Mouse (Mus musculus): Measurements from ENCODE around the gene Pth1r. TPM values are rescaled to one million over a fixed set of nuclear protein-coding genes. Genes with fewer than 3 reads are reported as not detected.

The Pth1r gene
- polyA plus RNA-seq, 1 experiment from 2014 or later, result 97.8 TPM

DNA sequence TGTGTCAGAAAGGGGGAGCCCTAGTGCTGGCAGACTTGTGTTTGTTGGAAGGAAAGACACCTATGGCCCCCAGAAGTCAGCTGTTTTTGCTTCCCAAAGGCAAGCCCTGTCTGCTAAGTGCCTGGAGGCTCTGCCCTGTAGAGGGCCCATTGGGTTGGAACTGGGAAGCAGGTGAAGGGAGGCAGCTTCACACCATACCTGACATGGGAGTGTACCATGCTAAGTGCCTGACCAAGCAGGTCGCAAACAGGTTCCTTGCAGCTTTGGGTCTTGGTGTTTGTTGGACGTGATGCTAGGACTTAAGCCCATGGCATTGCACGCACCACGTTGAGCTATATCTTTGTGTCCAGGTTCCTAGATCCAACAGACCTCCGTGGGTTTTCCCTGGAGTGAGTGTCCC, 50.5 kb downstream of the Pth1r start:
- ATAC-seq (ENCODE audit: insufficient read depth) (no peak), DNase-seq (no peak)
- Histone ChIP-seq H3K9me3 (ENCODE audit: low read depth, low read length) (no peaks in the 10 kb centered on the region), H3K27ac (ENCODE audit: low read depth) (no peak overlapping the region), H3K27me3 (ENCODE audit: insufficient read depth, low read length) (no peaks in the 10 kb centered on the region), H3K9ac (no peak overlapping the region), H3K4me3 (ENCODE audit: low read depth, low read length) (no peak overlapping the region), H3K4me2 (no peak overlapping the region), H3K4me1 (ENCODE audit: insufficient read depth) (no peaks in the 10 kb centered on the region), H3K36me3 (ENCODE audit: insufficient read depth) (peaks cover 21% of the 10 kb centered on the region; the same call in 1 of the 2 replicates)
- WGBS, result 91% methylated on average over 5 of the region's 5 CpGs
- TF ChIP-seq CTCF (IDR thresholded peaks at IDR 0.05; ENCODE audit: low read depth), result no peak

DNA sequence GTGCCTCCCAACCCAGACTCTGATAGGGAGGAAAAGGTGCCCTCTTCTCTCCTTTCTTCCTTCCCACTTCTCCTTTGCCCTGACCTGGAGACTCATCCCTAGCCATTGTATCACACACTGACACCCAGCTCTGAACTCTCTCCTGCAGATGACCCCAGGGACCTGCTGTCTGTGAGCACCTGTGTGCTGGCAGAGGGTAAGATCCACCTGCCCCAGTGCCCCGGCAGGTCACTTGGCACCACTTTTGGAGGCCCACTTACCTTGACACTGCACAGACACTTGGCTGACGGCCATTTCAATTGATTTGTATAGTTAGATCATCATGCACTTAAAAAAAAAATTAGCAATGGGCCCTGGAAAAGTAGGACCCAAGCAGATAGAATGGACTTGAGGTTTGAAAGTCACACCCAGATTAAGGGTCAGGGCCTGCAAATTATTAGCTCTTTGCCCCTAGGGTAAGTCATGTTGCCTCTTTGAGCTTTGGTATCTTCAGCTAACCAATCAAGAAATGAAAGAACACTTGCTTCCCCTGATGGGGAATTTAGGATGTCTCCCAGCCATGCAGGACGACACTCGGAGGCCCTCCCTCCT, 51.7 kb downstream of the Pth1r start:
- Histone ChIP-seq H3K4me2 (no peak overlapping the region), H3K9ac (no peak overlapping the region), H3K27me3 (ENCODE audit: insufficient read depth, low read length) (no peaks in the 10 kb centered on the region), H3K4me3 (ENCODE audit: low read depth, low read length) (no peak overlapping the region), H3K27ac (ENCODE audit: low read depth) (no peak overlapping the region), H3K4me1 (ENCODE audit: insufficient read depth) (no peaks in the 10 kb centered on the region), H3K36me3 (ENCODE audit: insufficient read depth) (peaks cover 21% of the 10 kb centered on the region; the same call in 1 of the 2 replicates), H3K9me3 (ENCODE audit: low read depth, low read length) (no peaks in the 10 kb centered on the region)
- WGBS, result 78% methylated on average over 4 of the region's 4 CpGs
- TF ChIP-seq CTCF (IDR thresholded peaks at IDR 0.05; ENCODE audit: low read depth), result no peak
- ATAC-seq (ENCODE audit: insufficient read depth) (no peak), DNase-seq (no peak)

DNA sequence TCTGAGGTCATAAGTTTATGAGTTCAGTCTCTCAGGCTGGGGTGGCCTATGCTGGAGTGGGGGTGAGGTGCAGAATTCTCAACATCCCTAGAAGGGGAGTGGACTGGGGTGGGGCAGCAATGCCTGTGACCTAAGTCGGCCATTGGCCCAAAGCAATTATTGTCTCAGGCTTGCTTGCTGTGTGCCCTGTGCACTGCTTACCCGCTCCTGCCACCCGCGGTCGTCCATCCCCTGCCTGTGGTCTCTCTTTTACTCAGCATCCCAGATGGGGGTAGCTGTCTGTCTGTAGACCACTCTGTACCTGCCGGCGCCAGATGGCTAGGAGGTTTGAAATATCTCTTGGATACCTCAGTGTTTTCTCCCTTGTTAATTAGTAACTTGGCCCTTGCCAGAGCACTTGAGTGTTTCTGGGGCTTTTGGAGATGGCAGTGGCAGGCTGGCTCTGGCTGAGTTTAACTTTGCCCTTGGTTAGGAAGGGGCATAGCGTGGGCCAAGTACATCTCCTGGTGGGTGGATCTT, 57.6 kb downstream of the Pth1r start:
- H3K4me2 ChIP-seq, result peak overlapping the region; percentile 1; the same call in 1 of the 2 replicates
- no peaks in the 10 kb centered on the region for H3K27me3 ChIP-seq (ENCODE audit: insufficient read depth, low read length)
- H3K27ac ChIP-seq (ENCODE audit: low read depth), result peak overlapping the region; percentile 47
- H3K4me3 ChIP-seq (ENCODE audit: low read depth, low read length), result no peak overlapping the region
- no peaks in the 10 kb centered on the region for H3K4me1 ChIP-seq (ENCODE audit: insufficient read depth)
- no peak overlapping the region for H3K9ac ChIP-seq
- WGBS, result 68% methylated on average over 8 of the region's 8 CpGs
- ATAC-seq (ENCODE audit: insufficient read depth), result peak; percentile 45; the same call in 1 of the 2 replicates
- H3K9me3 ChIP-seq (ENCODE audit: low read depth, low read length), result no peaks in the 10 kb centered on the region
- peak; percentile 44 for DNase-seq
- peaks cover 8% of the 10 kb centered on the region; the same call in 1 of the 2 replicates for H3K36me3 ChIP-seq (ENCODE audit: insufficient read depth)
- no peak for TF ChIP-seq CTCF (IDR thresholded peaks at IDR 0.05; ENCODE audit: low read depth)

DNA sequence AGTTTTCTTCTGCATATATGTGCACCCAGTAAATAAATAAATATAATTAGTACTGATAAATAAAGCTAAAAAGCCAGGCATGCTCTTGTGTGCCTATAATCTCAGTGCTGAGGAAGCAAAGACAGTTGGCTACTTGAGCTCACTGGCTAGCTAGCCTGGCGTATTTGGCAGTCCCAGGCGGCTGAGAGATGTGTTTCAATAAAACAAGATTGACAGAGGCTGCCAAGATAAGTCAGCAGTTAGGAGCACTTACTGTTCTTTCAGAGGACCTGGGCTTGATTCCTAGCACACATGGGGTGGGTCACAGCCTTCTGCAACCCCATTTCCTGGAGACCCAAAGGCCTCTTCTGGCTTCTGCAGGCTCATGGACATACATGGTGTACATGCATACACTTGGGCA, 59.1 kb downstream of the Pth1r start:
- Histone ChIP-seq H3K9me3 (ENCODE audit: low read depth, low read length) (no peaks in the 10 kb centered on the region), H3K27ac (ENCODE audit: low read depth) (no peak overlapping the region), H3K27me3 (ENCODE audit: insufficient read depth, low read length) (no peaks in the 10 kb centered on the region), H3K4me3 (ENCODE audit: low read depth, low read length) (no peak overlapping the region), H3K4me2 (no peak overlapping the region), H3K36me3 (ENCODE audit: insufficient read depth) (no peaks in the 10 kb centered on the region), H3K9ac (no peak overlapping the region), H3K4me1 (ENCODE audit: insufficient read depth) (peaks cover 4% of the 10 kb centered on the region; the same call in 1 of the 2 replicates)
- DNase-seq (no peak), ATAC-seq (ENCODE audit: insufficient read depth) (no peak)
- no peak for TF ChIP-seq CTCF (IDR thresholded peaks at IDR 0.05; ENCODE audit: low read depth)
- 82% methylated on average over 2 of the region's 2 CpGs for WGBS

DNA sequence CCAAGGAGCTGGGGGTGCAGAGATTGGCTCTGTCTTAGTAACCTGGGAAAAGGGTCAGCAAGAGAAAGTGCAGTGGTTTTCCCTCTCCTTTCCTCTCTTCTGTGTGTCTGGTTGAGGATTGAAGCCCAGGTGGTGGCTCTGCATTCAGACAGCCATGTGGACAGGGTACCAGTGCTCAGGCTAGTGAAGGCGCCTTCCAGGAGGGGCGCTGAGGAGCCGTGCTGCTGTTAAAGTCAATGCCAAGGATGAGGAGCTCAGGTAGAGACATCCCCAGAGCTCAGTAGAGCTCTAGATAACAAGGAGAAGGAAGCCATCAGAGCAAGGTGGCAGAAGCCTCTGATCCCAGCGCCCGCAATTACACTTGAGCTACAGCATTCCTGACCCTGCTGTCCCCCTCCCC, 59.9 kb downstream of the Pth1r start:
- DNase-seq (no peak), ATAC-seq (ENCODE audit: insufficient read depth) (no peak)
- Histone ChIP-seq H3K27me3 (ENCODE audit: insufficient read depth, low read length) (no peaks in the 10 kb centered on the region), H3K9ac (no peak overlapping the region), H3K4me1 (ENCODE audit: insufficient read depth) (peaks cover 4% of the 10 kb centered on the region; the same call in 1 of the 2 replicates), H3K9me3 (ENCODE audit: low read depth, low read length) (no peaks in the 10 kb centered on the region), H3K36me3 (ENCODE audit: insufficient read depth) (no peaks in the 10 kb centered on the region), H3K27ac (ENCODE audit: low read depth) (no peak overlapping the region), H3K4me3 (ENCODE audit: low read depth, low read length) (no peak overlapping the region), H3K4me2 (no peak overlapping the region)
- WGBS, result 43% methylated on average over 5 of the region's 5 CpGs
- 0 out of 2 replicates have a peak, but pooled peaks have one; percentile 15 for TF ChIP-seq CTCF (IDR thresholded peaks at IDR 0.05; ENCODE audit: low read depth)

DNA sequence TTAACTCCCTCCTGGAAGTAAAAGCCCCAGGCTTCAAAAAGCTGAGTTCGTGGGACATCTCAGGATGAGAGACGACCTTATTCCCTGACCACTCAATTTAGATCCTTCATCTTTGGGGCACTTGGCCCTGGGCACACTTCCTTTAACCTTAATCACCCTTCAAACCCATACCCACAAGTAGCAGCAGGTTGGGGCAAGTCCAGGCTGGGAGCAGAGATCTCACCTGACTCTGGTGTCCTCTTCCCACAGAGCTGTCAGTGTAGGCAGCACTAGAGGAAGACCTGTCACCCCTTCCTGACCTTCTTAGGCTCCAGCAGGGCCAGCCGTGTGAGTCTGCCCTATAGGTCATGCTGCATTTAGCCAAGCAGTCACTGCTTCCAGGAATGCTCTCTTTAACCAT, 60.5 kb downstream of the Pth1r start:
- TF ChIP-seq CTCF (IDR thresholded peaks at IDR 0.05; ENCODE audit: low read depth), result no peak
- 58% methylated on average over 3 of the region's 3 CpGs for WGBS
- no peak overlapping the region for H3K4me2 ChIP-seq
- no peaks in the 10 kb centered on the region for H3K27me3 ChIP-seq (ENCODE audit: insufficient read depth, low read length)
- H3K9me3 ChIP-seq (ENCODE audit: low read depth, low read length), result no peaks in the 10 kb centered on the region
- ATAC-seq (ENCODE audit: insufficient read depth), result no peak
- no peak overlapping the region for H3K4me3 ChIP-seq (ENCODE audit: low read depth, low read length)
- H3K27ac ChIP-seq (ENCODE audit: low read depth), result no peak overlapping the region
- no peak for DNase-seq
- peaks cover 4% of the 10 kb centered on the region; the same call in 1 of the 2 replicates for H3K4me1 ChIP-seq (ENCODE audit: insufficient read depth)
- H3K9ac ChIP-seq, result no peak overlapping the region
- H3K36me3 ChIP-seq (ENCODE audit: insufficient read depth), result no peaks in the 10 kb centered on the region

DNA sequence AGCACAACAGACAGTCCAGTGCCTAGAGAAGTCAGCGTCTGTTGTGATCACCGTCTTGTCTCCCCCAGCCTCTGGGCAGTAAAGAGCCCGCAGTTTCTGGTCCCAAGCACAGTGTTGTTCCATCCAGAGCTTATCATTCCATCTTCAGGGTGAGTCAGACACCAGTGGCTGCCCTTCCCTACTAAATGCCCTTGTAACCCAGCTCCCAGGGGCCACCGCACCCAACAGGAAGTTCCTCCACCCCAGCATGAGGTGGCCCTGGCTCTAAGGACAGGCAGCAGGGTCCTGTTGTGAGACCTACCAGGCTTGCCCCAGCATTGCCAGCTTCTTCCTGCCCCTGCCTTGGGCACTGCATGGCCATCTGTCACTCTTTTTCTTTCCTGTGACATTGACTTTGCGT, 61.4 kb downstream of the Pth1r start:
- Histone ChIP-seq H3K27me3 (ENCODE audit: insufficient read depth, low read length) (no peaks in the 10 kb centered on the region), H3K36me3 (ENCODE audit: insufficient read depth) (no peaks in the 10 kb centered on the region), H3K4me2 (no peak overlapping the region), H3K9me3 (ENCODE audit: low read depth, low read length) (no peaks in the 10 kb centered on the region), H3K9ac (no peak overlapping the region), H3K4me3 (ENCODE audit: low read depth, low read length) (no peak overlapping the region), H3K4me1 (ENCODE audit: insufficient read depth) (peaks cover 4% of the 10 kb centered on the region; the same call in 1 of the 2 replicates), H3K27ac (ENCODE audit: low read depth) (peak overlapping the region; percentile 30; the same call in 1 of the 2 replicates)
- ATAC-seq (ENCODE audit: insufficient read depth) (no peak), DNase-seq (no peak)
- 76% methylated on average over 5 of the region's 5 CpGs for WGBS
- no peak for TF ChIP-seq CTCF (IDR thresholded peaks at IDR 0.05; ENCODE audit: low read depth)
